Mouse (Mus musculus) megakaryocyte, embryonic 14.5 days (primary cell): ENCODE measurements at regions not wholly inside any gene's neighbourhood (a gene's known extent, or its start where the extent isn't known, plus 50 kb on each side); places are given as distances from the start of the nearest gene placed in this dataset.

Experiments
- FLI1 ChIP-seq: IDR thresholded peaks from 2 replicates; pipeline ENCODE4 v1.6.1; 2012; ENCODE audit warnings: low read length, inconsistent platforms, mixed read lengths
- GATA1 ChIP-seq: IDR thresholded peaks from 3 replicates; pipeline ENCODE4 v1.6.1; 2012; ENCODE audit warnings: mixed read lengths, low read length, inconsistent platforms, borderline replicate concordance

- TF ChIP-seq GATA1 (no peak), FLI1 (no peak)
Measured at GRCm38 (mm10) chr3:134379549-134379948, 143.3 kb downstream of the Cxxc4 start.
